Mouse (Mus musculus) left cerebral cortex, adult 11 months (tissue): ENCODE measurements around the gene Slc25a26.
A peak's percentile ranks its signal among the peaks of the same experiment; 100 is the strongest.

Experiments used
- DNase-seq: peaks from one replicate; pipeline ENCODE4 v3.0.0; 2022; ENCODE audit warnings: low spot score

Slc25a26 gene

DNA sequence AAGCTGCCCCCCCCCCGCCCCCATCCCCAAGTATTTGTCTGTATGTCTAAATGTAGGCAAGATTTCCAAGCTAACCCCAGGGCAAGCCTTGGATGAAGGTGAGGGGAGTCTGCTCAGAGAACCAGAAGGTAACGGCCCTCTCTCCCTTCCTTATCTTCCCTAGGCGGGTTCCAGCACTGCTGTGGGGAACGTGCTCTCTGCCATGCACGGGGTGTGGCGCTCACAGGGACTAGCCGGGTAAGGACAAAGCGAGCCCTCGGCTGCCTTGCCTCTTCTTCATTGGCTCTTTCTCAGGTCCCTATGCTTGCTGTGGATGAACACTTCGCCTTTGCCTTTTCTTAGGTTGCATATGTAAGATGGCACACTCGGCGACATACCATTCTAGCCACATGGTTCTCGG is 98.9 kb downstream of the Slc25a26 start:
- no peak for DNase-seq

DNA sequence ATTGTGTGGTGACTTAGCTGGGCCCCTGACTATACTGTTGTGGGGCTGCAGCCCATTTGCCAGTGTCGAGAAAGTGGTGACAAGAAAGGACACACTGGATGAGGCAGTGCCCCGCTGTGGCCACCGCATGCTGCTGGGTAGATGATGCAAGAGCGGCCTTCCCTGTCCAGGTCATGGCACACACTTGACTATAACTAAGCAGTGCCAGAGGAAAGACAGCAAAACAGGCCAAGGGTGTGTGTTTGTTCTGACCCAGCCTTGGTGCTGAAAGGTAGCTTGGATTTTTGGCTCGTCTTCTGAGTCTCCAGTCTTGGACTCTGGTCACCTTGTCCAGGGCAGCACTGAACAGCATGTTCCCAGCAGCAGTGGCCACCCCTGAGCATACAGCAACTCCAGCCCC is 101.0 kb downstream of the Slc25a26 start:
- DNase-seq = no peak

GRCm38 (mm10) chr6:94601811-94602210 is 101.7 kb downstream of the Slc25a26 start:
- no peak for DNase-seq

GRCm38 (mm10) chr6:94604072-94604471 is 103.9 kb downstream of the Slc25a26 start:
- DNase-seq = no peak

DNA sequence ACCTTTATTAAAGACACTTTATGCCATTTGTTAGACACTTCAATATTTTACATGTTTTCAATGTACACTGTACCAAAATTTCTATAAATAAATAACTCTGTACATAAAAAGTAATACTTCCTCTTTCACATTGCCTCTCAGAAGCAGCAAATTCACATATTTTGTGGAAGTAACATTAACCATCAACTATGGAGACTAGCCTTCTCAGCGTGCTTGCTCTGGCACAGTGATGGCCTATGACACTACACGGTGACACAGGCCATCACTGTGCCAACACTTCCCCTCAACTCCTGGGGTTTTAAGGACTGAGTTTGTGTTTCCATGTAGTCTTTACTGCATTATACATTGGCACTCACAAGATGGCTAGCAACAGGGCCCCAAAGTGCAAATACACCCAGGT is 104.4 kb downstream of the Slc25a26 start:
- DNase-seq = no peak

DNA sequence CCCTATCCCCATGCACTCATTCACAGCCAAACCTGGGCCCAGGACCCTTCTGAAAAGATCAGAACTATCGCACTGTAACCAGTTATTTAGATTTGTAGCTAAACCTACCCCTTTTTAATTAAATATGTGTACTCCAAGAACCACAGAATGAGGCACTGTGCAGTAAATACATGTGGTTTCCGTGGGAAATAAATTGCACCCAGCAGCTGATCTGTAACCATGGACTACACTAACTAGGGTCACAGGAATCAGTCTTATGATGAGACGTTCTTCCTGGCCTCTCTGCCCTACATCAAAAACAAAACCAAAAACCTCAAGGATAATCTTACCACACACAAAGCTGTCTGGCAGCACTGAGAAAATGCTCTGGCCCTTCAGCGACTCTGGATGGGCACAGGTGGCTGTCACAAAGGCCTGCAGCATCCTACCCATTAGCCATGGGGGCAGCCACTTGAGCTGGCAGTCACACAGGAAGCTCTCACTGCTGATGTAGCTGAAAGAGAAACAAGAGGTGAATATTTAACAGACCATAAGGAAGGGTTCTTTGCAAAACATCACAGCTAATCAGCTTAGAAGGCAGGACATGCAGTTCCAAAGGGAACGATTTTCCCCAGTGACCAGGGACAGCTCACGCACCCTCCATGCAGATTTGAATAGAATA is 113.2 kb downstream of the Slc25a26 start:
- DNase-seq = no peak

DNA sequence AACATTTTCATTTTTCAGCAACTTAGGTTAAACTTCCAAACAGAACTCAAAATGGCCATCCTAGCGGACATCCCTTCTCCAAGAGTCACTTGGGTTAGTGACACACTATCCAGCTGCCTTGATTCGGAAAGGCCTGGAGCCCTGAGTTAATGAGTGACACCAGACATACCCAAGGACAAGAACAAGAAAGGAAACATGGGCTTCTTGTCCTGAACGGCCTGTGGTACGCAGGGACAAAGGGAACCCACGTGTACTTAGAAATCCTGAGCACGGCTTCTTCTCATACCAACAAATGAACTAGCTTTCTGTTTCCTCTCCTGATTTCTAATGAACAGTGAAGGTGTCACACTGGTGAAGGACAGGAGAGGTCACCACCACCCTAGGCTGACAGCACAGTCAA is 114.2 kb downstream of the Slc25a26 start:
- DNase-seq = no peak

DNA sequence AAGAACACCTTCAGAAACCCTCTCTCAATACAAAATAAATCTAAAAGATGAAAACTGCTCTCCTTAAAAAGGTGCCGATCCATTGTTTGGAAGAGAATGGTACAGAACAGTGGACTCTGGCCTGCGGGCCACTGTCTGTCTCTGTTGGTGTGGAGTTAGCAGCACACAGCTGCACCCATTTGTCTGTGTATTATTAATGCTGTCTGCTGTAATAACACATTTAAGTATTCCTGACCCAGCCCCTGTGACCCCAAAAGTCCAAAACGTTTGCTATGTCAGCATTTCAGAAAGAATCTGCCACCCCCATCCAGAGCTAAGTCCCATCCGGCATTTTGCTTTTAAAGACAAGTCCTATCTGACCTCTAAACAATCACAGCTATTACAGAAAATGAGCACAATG is 115.8 kb downstream of the Slc25a26 start:
- no peak for DNase-seq

- no peak for DNase-seq
Observed at GRCm38 (mm10) chr6:94618671-94619070, 118.5 kb downstream of the Slc25a26 start.

DNA sequence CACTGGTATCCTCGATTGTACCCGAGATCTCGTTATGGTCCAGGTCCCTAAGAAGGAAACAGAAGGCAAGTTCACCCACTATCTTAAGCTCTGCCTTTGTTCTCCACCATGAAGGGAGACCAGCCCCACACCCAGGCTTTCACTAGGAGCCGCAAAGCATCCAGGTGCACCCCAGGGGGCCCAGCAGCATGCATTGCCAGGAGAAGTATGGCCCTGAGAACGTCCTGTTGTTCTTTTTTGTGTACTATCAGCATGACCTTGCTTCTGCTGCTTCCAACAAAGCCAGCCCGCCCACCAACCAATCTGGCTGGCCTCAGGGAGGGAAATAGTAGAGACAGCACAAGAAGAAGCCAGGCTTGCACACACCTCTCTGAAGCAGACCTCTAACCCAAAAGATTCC is 120.2 kb downstream of the Slc25a26 start:
- DNase-seq = no peak

DNA sequence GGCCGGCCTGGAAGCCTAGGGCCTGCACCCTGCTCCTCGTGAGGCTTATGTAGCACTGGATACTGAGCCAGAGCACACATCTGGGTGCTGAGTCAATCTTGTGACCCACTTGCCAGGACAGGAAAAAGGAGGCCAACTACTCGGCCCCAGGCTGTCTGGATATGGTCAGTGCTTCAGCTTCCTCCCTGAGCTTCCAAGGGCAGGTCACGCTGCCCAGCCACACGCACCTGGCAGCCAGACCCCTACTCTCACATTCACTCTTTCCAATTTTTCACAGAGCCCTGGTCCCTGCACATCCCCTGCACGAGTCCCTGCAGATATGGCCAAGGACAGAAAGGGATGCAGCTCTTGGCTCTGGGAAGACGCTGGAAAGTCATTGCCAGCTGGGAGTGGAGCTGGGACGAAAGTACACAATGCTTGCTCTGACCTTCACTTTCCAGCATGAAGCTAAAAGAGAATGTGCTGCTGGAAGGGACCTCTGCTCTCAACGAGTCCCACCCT is 120.7 kb downstream of the Slc25a26 start:
- DNase-seq = no peak

DNA sequence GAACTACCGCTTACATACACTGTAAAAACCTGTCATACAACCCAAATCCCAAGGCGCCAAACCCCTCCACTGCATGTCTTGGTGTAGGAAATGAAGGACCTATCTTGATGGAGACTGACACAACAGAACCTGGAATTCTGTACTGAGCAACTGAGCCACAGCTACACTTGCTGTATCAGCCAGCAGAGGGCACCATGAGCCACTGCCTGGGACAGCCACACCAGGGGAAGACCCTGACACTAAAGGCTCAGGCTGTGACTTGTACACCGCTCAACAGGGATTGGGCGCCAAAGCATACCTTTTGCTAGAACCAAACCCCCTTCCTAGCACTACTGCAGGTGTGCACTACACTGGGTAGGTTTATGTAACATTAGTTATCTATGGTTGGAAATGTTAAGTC is 122.9 kb downstream of the Slc25a26 start:
- peak; percentile 63 for DNase-seq

GRCm38 (mm10) chr6:94624543-94624942 is 124.4 kb downstream of the Slc25a26 start:
- no peak for DNase-seq

DNA sequence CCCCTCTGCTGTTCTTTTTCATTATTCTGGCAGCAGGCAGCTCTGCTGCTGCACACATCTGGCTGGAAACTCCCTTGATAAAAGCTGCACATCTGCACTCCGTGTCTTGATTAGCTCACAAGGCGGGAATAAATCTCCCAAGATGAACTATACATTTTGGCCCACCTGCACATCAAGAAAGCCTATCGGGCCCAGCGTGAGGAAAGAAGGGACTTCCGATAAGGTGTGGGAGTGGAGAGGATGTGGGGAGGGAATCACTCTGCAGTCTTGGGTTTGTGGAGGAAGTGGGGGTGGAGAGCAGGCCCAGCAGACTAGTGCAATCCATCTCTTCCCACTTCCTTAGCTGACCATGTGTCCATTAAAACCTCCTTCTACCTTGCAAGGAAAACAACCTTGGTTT is 125.8 kb downstream of the Slc25a26 start:
- DNase-seq = no peak

GRCm38 (mm10) chr6:94626807-94627206 is 126.7 kb downstream of the Slc25a26 start:
- DNase-seq = no peak

- no peak for DNase-seq
Observed at GRCm38 (mm10) chr6:94627714-94628595, 127.8 kb downstream of the Slc25a26 start.

DNA sequence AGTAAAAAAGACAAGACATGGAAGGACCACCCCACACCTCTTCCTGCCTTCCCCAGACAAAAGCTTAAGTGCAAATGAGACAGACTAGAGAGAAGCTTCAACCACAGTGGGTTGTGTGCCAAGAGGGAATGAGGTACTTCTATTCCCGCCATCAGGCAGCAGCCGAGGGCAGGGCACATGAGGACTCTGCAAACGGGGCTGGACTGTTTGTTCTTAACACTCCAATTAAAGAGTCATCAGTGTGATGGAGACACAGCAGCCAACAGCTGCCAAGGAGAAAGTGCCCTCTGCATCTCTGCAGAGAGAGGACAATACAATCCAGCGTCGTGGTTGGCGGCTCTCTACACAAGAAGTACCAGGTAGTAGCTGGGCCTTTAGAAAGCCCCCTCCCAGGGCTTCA is 128.7 kb downstream of the Slc25a26 start:
- DNase-seq = no peak

DNA sequence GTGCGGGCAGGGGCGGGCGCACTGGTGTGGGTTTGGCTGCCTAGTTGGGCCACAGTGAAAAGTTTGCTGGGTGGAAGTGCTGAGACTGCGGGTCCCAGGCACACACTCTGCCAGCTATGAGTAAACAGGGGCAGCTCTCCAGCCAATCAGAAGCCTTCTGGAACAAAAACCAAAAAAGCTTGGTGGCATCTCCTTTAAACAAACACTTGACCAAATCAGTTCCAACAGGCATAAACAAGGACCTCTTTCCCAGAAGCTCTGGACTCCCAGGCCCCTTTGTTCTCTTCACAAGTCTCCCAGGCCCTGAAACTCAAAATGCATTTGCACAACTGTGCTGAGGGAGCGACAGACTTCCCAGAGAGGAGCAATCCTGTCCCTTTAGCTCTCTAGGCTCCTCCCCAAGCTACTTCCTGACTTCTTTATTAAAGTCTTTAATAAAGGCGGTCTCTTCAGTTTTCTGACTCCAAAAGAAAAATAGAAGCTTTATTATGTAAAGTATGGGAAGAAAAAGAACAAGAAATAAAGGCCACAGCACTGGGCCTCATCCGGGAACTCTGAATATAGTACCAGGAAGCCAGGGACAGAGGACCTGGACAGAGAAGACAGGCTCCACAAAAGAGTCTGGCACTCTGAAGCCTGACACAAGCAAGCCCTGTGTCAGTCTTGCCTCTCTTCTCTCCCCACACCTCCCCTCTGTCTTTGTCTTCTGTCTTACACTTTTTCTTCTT is 131.1 kb downstream of the Slc25a26 start:
- no peak for DNase-seq

DNA sequence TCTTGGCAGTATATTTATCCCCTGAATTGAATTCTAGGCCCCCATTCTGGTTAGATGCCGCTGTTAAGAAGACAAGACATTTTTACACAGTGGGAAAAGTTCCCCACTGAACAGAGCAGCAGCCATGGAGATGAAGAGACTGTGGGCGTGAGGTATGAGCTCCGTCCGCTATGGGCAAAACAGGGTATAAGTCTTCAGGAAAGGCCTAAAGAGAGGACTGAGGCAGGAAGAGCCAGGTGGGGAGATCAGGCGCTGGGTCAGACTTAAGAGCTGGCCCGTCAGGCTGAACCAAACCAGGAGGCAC is 131.6 kb downstream of the Slc25a26 start:
- no peak for DNase-seq

GRCm38 (mm10) chr6:94634274-94634673 is 134.1 kb downstream of the Slc25a26 start:
- no peak for DNase-seq

DNA sequence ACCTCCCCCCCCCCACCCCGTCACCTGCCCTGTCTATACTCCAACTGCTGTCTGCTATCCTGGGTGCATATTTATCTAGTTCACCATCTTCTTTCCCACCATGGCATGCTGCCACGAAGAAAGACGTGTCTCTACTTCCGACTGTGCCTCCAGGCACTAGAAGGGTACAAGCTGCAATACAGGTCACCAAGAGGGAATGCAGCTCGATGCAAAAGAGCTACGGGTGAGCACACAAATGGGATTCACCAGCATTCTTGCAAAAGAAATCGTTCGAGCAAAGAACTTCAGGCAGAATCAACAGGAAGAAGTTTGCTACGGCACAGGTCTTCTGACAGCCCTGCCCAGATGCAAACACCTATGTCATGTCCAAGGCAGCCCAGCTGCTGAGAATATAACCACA is 134.6 kb downstream of the Slc25a26 start:
- no peak for DNase-seq

DNA sequence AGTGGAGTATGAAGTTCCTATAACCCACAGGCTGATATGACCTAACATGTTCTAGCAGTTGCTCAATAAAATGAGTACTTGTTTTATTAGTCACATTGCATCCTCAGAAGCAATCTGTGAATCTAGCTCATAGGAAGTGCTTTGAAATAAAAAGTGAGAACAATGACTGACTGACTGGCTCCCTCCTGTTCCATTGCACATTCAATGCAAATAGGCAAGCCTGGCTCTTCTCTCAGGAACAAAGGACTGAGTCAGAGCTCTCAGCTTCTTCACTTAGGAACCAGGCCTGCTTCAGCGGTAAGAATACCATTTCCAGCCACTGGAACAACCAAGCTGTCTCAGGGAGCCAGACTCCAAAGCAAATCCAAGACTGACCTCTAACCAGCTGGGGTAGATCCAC is 135.2 kb downstream of the Slc25a26 start:
- DNase-seq = no peak

- no peak for DNase-seq
Observed at GRCm38 (mm10) chr6:94637024-94637434, 136.9 kb downstream of the Slc25a26 start.
